Mouse (Mus musculus) left cerebral cortex, adult 9 months (tissue): Measurements from ENCODE around the gene Ftsj1.

Source experiments
- DNase-seq, 2 experiments: peaks; one replicate each; pipeline ENCODE4 v3.0.0; 2022; ENCODE audit warnings: low spot score in 2 of 2

The Ftsj1 gene

GRCm38 (mm10) chrX:8219651-8220050 is 32.6 kb downstream of the Ftsj1 start:
- no peak for DNase-seq

- no peak for DNase-seq
Observed at GRCm38 (mm10) chrX:8218114-8218513, 34.1 kb downstream of the Ftsj1 start.

GRCm38 (mm10) chrX:8217383-8217782 is 34.8 kb downstream of the Ftsj1 start:
- DNase-seq = peak; percentile 16 to 61

- DNase-seq = no peak
Observed at GRCm38 (mm10) chrX:8211490-8212207, 40.6 kb downstream of the Ftsj1 start.

GRCm38 (mm10) chrX:8209720-8210119 is 42.5 kb downstream of the Ftsj1 start:
- no peak for DNase-seq

- DNase-seq = no peak
Observed at GRCm38 (mm10) chrX:8207224-8207623, 45.0 kb downstream of the Ftsj1 start.

GRCm38 (mm10) chrX:8206694-8207197 is 45.5 kb downstream of the Ftsj1 start:
- no peak for DNase-seq

- DNase-seq = peak in 1 of 2 experiments; percentile 81
Observed at GRCm38 (mm10) chrX:8206015-8206693, 46.1 kb downstream of the Ftsj1 start, which contains the start of gene Porcn. TSS of gene Porcn (minus strand) at chrX:8206525.

GRCm38 (mm10) chrX:8205551-8205950 is 46.7 kb downstream of the Ftsj1 start:
- peak in 1 of 2 experiments; percentile 25 for DNase-seq

- no peak for DNase-seq
Observed at GRCm38 (mm10) chrX:8205088-8205487, 47.1 kb downstream of the Ftsj1 start.

- no peak for DNase-seq
Observed at GRCm38 (mm10) chrX:8204076-8204475, 48.1 kb downstream of the Ftsj1 start.

- DNase-seq = no peak
Observed at GRCm38 (mm10) chrX:8203105-8203504, 49.1 kb downstream of the Ftsj1 start.

GRCm38 (mm10) chrX:8193419-8193723 is 58.8 kb downstream of the Ftsj1 start, which contains the start of gene Ebp:
TSS of gene Ebp (minus strand) at chrX:8193512.
- peak; percentile 33 to 49 for DNase-seq

- peak; percentile 58 to 79 for DNase-seq
Observed at GRCm38 (mm10) chrX:8192640-8193418, 59.4 kb downstream of the Ftsj1 start.

- peak in 1 of 2 experiments; percentile 10 for DNase-seq
Observed at GRCm38 (mm10) chrX:8192126-8192639, 60.0 kb downstream of the Ftsj1 start.
